Mouse (Mus musculus) telencephalon, adult 2 months (tissue): ENCODE data around the gene Hmg20b.
A peak's percentile ranks its signal among the peaks of the same experiment; 100 is the strongest.

Source experiments
- DNase-seq: peaks from one replicate; pipeline ENCODE4 v3.0.0-alpha.2; 2011; ENCODE audit warnings: low read depth, low spot score

The Hmg20b gene

DNA sequence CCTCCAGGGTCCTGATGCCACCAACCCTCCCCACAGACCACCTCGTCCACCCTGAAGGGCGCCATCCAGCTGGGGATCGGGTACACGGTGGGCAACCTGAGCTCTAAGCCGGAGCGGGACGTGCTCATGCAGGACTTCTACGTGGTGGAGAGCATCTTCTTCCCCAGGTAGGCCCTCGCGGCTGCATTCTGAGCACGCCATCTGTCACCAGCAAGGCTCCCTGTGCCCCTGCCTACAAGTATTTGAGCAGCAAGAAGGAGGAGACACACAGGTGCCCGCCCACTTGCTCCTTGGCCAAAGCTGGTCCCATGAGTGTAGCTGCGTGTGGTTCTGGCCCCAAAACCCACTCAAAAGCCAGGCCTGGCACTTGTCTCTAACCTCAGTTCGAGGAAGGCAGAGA, 44.6 kb downstream of the Hmg20b start:
- DNase-seq = no peak

DNA sequence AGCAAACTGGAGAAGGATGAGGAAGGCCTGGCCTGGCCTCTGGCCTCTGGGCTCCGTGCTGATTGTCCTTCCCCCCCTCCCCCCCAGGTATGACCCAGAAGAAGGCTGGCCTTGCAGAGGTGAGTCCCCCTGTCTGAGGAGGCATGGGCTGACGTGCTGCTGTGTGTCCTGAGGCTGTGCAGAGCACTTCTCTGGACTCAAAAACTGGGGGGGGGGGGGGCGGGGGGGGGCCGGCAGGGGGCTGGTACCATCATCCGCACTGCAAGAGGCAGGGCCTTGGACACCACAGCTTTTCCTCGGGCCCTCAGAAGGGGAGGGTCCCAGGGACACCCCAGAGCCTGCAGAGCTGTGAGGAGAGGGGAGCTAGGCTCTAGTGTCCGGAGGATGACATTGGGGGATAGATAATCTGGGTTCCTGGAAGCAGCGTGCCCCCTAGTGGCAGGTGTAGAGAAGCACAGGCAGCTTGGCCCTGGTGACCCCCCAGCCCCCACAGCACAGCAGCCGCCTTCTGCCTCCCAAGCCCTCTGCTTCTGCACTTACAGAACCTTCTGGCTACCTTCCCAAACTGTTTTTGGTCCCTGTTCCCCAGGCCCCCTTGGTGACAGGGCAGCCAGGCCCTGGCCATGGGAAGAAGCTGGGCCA, 45.6 kb downstream of the Hmg20b start:
- no peak for DNase-seq

DNA sequence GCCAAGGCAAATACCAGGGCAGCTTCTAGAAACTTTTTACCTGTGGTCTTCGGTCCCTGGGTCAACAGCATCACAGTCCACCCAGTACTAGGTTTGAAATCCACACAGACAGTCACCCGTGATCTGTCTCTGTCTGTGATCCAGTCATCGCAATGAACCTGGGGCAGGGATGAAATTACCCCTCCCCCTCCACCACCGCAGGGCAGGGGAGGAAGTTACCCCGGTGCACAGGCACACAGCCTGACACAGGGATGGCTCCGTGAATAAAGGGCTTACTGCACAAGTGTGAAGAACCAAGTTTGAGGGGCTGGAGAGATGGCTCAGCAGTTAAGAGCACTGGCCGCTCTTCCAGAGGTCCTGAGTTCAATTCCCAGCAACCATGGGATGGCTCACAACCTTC, 46.5 kb downstream of the Hmg20b start:
- no peak for DNase-seq

DNA sequence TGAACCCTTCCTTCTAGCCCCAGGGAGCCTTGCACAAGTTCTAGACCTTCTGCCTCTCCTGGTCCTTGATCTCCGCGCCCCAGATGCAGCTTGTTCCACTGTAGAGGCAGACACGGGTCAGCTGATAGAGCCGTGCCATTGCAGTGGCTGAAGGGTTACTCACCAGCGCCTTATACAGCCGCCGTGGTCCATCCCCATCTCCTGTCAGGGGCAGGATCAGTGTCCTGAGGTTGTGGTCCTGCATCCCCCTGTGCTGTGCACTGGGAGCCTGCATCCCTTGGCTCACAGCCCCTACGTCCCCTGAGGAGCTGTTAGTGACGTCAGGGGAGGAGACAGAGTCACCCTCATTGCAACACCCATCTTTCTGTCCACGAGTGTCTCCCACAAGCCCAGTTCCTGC, 47.0 kb downstream of the Hmg20b start:
- DNase-seq = no peak

DNA sequence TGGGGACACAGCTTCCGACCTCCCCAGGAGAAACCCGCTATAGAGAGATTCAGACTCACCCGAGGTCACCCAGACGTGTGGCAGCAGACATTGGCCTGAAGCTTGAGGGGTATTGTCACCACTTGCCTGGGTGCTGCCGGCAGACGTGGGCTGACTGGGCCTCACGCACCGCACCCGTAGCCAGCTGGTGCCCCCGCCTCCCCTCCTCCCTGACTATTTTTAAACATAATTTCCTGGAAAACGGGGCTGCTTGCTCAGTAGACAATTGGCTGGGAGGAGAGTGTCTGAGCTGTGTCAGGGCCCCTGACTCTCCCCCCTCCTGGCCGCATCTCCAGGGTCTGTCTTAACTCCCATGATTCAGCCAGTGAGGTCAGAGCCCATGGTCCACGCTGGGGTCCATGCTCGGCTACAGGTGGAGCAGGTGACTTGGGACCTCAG, 47.5 kb downstream of the Hmg20b start:
- DNase-seq = peak; percentile 75

DNA sequence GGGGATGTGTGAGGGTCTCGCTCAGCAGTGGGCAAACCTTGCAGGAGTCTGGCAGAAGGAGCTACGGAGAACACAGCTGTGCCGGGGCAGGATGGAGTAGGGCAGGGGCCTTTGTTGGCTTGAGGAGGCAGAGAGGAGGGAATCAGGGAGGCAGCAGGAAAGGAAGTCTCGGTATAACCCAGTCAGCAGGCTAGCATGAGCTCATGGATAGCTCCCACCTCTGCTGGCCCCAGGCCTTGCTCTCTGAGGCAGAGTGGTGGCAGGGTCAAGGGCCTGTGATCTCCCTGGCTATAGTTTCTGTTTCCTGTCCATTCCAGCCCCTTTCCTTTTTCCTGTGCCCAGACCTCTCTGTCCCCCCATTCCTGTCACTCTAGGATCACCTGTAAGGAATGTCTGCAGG, 48.0 kb downstream of the Hmg20b start:
- no peak for DNase-seq

DNA sequence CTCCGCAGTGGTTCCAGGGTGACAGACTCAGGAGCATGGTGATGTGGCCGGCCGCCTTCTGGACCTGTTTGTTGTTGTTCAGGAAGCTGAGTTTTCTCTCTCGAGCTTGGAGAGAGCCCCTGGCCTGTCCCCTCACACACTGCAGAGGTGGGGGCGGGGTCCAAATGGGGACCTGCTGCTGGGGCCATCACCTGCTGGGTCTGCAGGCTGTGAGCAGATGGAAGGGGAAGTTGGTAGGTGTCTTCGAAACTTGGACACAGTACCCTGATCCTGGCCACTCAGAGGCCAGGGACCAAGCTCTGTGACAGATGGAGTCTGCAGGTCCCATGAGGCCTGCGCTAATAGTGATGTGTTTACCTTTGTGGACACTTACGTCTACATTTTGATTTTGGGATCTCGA, 49.0 kb downstream of the Hmg20b start:
- DNase-seq = no peak

DNA sequence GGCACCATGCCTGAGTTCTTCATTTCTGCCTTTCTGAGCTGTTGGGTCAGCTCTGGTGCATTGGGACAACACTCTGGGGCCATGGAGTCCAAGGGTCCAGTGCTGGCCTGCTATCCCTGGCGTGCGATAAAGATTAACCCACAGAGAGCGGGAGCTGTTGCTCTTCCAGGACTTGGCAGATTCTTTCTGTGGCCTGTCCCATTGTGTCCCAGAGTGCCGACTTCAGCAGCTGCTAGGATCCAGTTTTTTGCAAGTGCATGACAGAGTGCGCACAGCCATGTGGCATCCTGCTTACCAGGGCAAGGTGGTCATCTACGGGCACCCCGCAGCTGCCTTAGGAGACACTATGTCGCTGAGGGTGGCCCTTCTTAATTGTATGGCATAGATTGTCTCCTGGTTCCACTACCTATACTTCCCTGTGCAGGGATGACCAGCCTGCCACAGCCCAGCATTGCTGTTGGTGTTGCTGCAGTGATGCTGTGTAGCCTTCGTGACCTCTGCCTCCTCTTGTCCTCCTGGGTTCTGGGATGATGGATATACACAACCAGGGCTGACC, 49.9 kb downstream of the Hmg20b start:
- no peak for DNase-seq

DNA sequence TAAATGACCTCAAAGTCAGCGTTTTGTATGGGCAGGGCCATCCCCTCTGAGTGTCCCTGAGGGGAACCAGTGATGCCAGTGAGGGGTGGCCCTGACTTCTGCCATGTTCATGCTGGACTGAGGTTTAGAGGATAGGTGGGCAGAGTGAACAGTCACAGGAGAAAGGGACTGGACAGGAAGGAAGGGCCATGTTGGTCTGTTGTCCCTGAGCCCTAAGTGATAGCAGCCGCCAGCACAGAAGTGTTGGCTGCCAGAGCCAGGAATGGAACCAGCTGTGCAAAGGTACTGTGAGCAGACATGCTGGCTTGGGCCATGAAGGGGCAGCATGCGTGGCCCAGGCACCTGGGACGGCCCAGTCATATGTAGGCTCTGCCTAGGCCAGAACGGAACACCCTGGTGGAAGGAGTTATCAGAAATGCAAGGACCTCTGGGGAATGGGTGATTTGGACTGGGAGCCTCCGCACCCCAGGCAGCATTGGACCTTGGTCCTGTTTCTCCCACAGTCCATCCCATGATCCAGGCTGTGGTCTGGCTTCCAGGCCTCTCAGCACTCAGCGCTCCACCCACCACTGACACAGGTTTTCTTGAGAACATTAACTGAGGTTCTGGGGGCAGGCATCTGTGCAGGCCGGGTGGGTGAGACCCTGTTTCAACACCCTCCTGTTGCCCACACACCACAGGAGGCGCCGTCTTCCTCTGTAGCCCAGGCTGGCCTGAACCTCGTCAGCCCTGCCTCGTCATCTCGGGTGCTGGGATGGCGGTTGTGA, 50.5 kb downstream of the Hmg20b start:
- DNase-seq = no peak

DNA sequence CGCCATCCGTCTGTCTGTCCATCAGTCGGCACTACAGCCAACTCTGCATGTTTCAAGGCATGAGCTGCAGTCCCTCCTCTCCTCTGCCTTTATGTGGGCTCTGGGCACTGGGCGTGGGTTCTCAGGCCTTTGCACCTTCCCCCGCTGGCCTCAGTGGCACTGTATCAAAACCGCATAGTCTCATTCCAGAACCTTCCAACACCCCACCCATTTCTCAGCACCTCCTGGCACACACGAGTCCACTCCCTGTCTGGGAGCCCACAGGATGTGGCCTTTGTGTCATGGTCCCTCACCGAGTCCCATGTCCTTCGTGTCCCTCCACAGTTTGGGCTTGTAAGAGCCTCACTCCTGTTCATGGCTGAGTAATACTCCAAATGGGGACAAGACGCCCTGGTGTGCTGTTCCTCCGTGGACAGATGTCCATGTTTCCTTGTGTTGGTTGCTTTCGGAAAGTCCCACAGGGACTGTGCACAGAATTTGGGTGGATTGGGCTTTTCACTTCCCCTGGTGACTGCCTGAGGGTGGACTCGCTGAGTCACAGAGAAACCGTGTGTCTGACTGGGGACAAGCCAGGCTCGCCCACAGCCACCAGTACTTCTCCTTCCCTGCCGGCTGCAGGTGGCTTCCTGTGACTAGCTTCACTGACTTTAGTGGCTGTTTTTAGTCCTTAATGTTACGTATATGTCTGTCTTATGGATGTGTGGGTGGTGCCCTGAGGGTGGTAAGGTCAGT, 51.7 kb downstream of the Hmg20b start:
- peak; percentile 83 for DNase-seq

DNA sequence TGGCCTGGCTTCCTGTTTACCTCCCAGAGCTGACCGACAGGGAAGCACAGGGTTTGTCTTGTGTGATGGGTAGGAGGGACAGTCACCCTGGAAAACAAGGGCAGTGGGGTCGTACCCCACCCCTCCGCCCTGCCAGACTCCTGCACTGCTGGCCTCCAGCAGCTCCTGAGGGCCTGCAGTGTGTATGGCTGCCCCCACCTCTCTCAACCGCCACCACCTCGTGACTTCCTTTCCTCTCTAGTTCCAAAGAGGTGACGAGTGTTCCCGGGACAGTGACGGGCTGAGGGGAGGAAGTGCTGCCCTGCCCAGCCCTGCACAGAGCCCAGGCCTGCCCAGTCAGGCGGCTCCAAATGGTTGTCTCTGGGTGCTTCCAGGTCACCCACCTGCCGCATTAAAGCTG, 52.4 kb downstream of the Hmg20b start:
- no peak for DNase-seq

DNA sequence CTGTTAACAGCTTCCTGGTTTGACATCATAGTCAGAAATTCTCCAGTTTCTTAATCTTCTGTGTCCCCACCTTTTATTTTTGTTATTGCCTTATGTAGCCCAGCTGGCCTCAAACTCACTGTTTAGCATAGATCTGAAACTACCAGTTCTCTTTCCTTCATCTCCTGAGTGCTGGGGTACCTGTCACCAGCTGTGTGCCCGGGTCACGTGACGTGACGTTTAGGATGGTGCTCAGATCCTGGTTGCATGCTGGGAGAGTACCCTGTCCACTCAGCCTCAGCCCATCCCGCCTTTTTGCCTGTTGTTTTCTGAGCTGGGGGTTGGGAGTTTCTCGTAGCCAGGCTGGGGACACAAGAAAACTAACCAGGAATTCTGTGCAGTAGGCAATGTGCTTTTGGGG, 53.0 kb downstream of the Hmg20b start:
- no peak for DNase-seq
